Mouse (Mus musculus): ENCODE results near the gene Slc24a2. TPM values are rescaled to one million over a fixed set of nuclear protein-coding genes. Genes with fewer than 3 reads are reported as not detected.
A peak's percentile ranks its signal among the peaks of the same experiment; 100 is the strongest.

Gene Slc24a2
- polyA plus RNA-seq, 2 experiments: 0.62 to 1.3 TPM

DNA sequence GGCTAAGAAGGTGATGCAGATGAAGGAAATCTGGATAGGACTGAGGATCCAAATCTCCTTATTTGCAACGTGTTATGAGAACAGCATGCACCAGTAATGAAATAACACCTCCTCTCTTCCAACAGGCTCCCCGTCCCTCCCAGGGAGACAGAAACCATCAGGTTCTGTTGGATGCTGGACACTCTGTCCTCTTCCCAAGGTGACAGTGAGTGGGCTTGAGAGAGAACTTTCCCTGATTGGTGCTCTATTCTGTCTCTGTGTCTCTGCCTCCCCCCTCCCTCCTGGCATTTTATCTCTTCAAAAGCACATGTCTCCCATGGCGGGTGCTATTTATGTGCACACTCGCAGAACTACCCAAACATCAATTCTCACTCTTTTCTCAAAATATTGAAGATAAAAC is 103.5 kb downstream of the Slc24a2 start:
- WGBS: 51% methylated on average over 4 of the region's 4 CpGs
- no peaks in the 10 kb centered on the region for H3K4me1 ChIP-seq (ENCODE audit: control insufficient read depth, insufficient read depth, low read length)
- no peak for DNase-seq (ENCODE audit: low spot score)
- H3K9me3 ChIP-seq (ENCODE audit: control insufficient read depth, low read length): no peaks in the 10 kb centered on the region
- no peak for TF ChIP-seq POLR2A (IDR thresholded peaks at IDR 0.05; ENCODE audit: borderline replicate concordance, extremely low read depth, insufficient read depth, insufficient read length)
- H3K27ac ChIP-seq (replicated peaks; ENCODE audit: low read depth, low read length): no peak overlapping the region
- H3K4me2 ChIP-seq (replicated peaks; ENCODE audit: low read depth, low read length, severe bottlenecking): no peak overlapping the region
- no peak for ATAC-seq (ENCODE audit: low FRiP score, low read depth)
- H3K36me3 ChIP-seq (ENCODE audit: control insufficient read depth, insufficient read depth, low read length): no peaks in the 10 kb centered on the region
- no peak overlapping the region for H3K4me3 ChIP-seq (replicated peaks; ENCODE audit: low read length)
- H3K9ac ChIP-seq (ENCODE audit: low read depth, low read length, severe bottlenecking): no peak overlapping the region
- no peaks in the 10 kb centered on the region for H3K27me3 ChIP-seq (ENCODE audit: control insufficient read depth, insufficient read depth, low read length)

DNA sequence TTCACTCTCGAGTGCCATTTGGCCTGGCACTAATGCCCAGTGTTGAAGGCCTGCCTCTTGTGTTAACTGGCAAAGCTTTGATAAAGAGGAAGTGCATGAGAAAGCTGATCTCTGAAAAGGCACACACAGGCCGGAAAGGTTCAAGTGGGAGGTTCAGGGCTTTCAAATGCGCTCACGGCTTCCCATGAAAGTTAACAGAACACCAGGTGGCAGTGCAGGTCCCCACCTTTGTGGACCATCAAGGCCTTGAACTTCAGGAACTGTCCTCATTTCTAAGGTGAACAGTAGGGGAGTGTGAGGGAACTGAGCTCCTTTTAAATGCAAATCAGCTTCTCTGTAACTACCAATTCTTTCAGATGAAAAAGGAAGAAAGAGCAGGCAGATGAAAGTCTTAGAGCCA is 110.5 kb downstream of the Slc24a2 start:
- TF ChIP-seq POLR2A (IDR thresholded peaks at IDR 0.05; ENCODE audit: borderline replicate concordance, extremely low read depth, insufficient read depth, insufficient read length): no peak
- DNase-seq (ENCODE audit: low spot score): no peak
- Histone ChIP-seq H3K27me3 (ENCODE audit: control insufficient read depth, insufficient read depth, low read length) (no peaks in the 10 kb centered on the region), H3K9me3 (ENCODE audit: control insufficient read depth, low read length) (no peaks in the 10 kb centered on the region), H3K27ac (replicated peaks; ENCODE audit: low read depth, low read length) (no peak overlapping the region), H3K9ac (ENCODE audit: low read depth, low read length, severe bottlenecking) (no peak overlapping the region), H3K36me3 (ENCODE audit: control insufficient read depth, insufficient read depth, low read length) (no peaks in the 10 kb centered on the region), H3K4me2 (replicated peaks; ENCODE audit: low read depth, low read length, severe bottlenecking) (no peak overlapping the region), H3K4me1 (ENCODE audit: control insufficient read depth, insufficient read depth, low read length) (no peaks in the 10 kb centered on the region), H3K4me3 (replicated peaks; ENCODE audit: low read length) (no peak overlapping the region)
- ATAC-seq (ENCODE audit: low FRiP score, low read depth): no peak
- WGBS: 43% methylated on average over 4 of the region's 4 CpGs

DNA sequence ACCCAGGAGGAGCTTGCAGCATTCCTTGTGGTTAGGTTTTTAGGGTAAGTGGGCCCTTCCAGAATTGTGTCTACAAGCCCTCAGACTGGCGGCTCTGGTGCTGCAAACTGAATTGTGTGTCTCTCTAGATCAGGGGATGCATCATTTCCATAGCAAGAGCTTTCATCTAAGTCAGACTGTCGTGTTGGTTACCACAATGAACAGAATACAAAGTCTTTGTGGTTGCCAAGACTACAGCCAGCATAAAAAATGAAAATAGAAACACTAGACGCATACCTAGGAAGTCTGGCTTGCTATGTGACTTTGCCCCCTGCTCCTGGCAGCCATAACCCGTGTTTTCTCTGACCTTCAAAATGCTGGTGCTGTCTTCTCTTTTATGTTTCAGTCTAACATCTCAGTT is 114.6 kb downstream of the Slc24a2 start:
- no peaks in the 10 kb centered on the region for H3K9me3 ChIP-seq (ENCODE audit: control insufficient read depth, low read length)
- no peaks in the 10 kb centered on the region for H3K27me3 ChIP-seq (ENCODE audit: control insufficient read depth, insufficient read depth, low read length)
- H3K27ac ChIP-seq (replicated peaks; ENCODE audit: low read depth, low read length): peak overlapping the region; percentile 33; the same call in 1 of the 2 replicates
- no peaks in the 10 kb centered on the region for H3K36me3 ChIP-seq (ENCODE audit: control insufficient read depth, insufficient read depth, low read length)
- no peak for DNase-seq (ENCODE audit: low spot score)
- ATAC-seq (ENCODE audit: low FRiP score, low read depth): no peak
- WGBS: 67% methylated on average over 4 of the region's 4 CpGs
- no peak for TF ChIP-seq POLR2A (IDR thresholded peaks at IDR 0.05; ENCODE audit: borderline replicate concordance, extremely low read depth, insufficient read depth, insufficient read length)
- H3K4me3 ChIP-seq (replicated peaks; ENCODE audit: low read length): no peak overlapping the region
- no peaks in the 10 kb centered on the region for H3K4me1 ChIP-seq (ENCODE audit: control insufficient read depth, insufficient read depth, low read length)
- H3K4me2 ChIP-seq (replicated peaks; ENCODE audit: low read depth, low read length, severe bottlenecking): no peak overlapping the region
- H3K9ac ChIP-seq (ENCODE audit: low read depth, low read length, severe bottlenecking): no peak overlapping the region

DNA sequence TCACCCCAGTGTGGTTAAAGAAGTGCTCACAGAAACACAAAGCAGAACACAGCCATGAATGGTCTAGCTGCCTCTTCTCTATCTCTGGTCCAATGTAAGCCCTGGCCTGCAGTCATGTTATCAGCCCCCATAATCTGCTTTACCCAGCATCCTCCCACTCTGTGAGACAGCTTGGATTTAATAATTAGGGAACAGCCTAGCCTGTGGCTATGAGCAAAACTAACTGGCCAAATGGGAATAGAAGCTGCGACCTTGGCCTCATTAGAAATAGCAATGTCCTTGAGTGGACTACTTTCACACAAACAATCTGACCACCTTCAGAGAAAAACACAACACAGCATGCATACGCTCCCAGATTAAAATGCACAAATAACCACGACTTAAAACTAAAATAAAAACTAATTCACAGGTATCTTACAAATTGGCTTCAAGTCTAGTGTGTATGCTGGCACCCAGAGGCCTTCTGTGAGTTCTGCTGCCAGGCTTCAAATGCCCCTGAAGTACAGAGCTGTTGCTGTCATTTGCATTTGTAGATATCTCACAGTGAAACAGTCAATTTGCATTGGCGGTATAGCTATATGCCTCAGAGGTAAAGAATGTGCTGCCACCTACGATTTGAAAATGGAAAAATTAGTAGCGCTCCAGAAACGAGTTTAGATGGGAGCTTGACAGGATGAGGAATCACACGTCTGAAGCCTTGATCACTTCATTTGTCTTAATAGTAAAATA is 120.8 kb downstream of the Slc24a2 start:
- Histone ChIP-seq H3K27ac (replicated peaks; ENCODE audit: low read depth, low read length) (no peak overlapping the region), H3K4me2 (replicated peaks; ENCODE audit: low read depth, low read length, severe bottlenecking) (no peak overlapping the region), H3K36me3 (ENCODE audit: control insufficient read depth, insufficient read depth, low read length) (no peaks in the 10 kb centered on the region), H3K9ac (ENCODE audit: low read depth, low read length, severe bottlenecking) (no peak overlapping the region), H3K9me3 (ENCODE audit: control insufficient read depth, low read length) (no peaks in the 10 kb centered on the region), H3K4me1 (ENCODE audit: control insufficient read depth, insufficient read depth, low read length) (no peaks in the 10 kb centered on the region), H3K4me3 (replicated peaks; ENCODE audit: low read length) (no peak overlapping the region), H3K27me3 (ENCODE audit: control insufficient read depth, insufficient read depth, low read length) (no peaks in the 10 kb centered on the region)
- no peak for TF ChIP-seq POLR2A (IDR thresholded peaks at IDR 0.05; ENCODE audit: borderline replicate concordance, extremely low read depth, insufficient read depth, insufficient read length)
- DNase-seq (ENCODE audit: low spot score): no peak
- ATAC-seq (ENCODE audit: low FRiP score, low read depth): no peak
- WGBS: 84% methylated on average over 8 of the region's 8 CpGs

DNA sequence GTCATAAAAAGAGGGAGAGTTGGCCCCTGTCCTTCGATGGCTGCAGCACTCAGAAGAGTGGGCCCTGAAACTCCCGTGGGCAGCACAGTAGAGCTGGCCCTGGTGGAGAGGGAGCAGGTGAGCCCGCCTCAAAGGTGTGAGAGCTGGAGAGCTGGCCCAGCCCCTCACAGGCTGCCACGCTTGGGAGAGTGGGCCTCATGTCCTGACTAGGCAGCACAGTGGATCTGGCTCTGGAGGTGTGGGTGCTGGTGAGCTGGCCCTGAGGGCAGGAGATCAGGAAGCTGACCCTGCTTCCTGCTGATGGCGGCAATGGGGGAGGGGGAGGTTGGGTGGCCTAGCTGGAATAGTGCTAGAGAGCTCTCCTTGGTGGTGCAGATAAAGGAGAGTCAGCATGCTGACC is 129.3 kb downstream of the Slc24a2 start:
- no peak for ATAC-seq (ENCODE audit: low FRiP score, low read depth)
- TF ChIP-seq POLR2A (IDR thresholded peaks at IDR 0.05; ENCODE audit: borderline replicate concordance, extremely low read depth, insufficient read depth, insufficient read length): no peak
- 68% methylated on average over 5 of the region's 5 CpGs for WGBS
- H3K4me3 ChIP-seq (replicated peaks; ENCODE audit: low read length): no peak overlapping the region
- no peaks in the 10 kb centered on the region for H3K9me3 ChIP-seq (ENCODE audit: control insufficient read depth, low read length)
- DNase-seq (ENCODE audit: low spot score): no peak
- no peaks in the 10 kb centered on the region for H3K4me1 ChIP-seq (ENCODE audit: control insufficient read depth, insufficient read depth, low read length)
- H3K27ac ChIP-seq (replicated peaks; ENCODE audit: low read depth, low read length): no peak overlapping the region
- no peaks in the 10 kb centered on the region for H3K27me3 ChIP-seq (ENCODE audit: control insufficient read depth, insufficient read depth, low read length)
- no peaks in the 10 kb centered on the region for H3K36me3 ChIP-seq (ENCODE audit: control insufficient read depth, insufficient read depth, low read length)
- no peak overlapping the region for H3K4me2 ChIP-seq (replicated peaks; ENCODE audit: low read depth, low read length, severe bottlenecking)
- H3K9ac ChIP-seq (ENCODE audit: low read depth, low read length, severe bottlenecking): no peak overlapping the region

Data from limb, embryonic 14.5 days (tissue).